Mouse (Mus musculus) ES-E14 (cell line): Measurements from ENCODE around the gene Lap3. TPM values are rescaled to one million over a fixed set of nuclear protein-coding genes. Genes with fewer than 3 reads are reported as not detected.

Experiments used
- DNase-seq: peaks from one replicate; pipeline ENCODE4 v3.0.0-alpha.2; 2013; ENCODE audit warnings: low read depth, low spot score
- H3K27ac ChIP-seq: 2 replicates; pipeline ENCODE4 v1.5.1; 2012; ENCODE audit warnings: low read depth, mild to moderate bottlenecking, low read length, moderate library complexity, mixed read lengths; ENCODE audit not compliant: poor library complexity, insufficient read depth, severe bottlenecking
- H3K36me3 ChIP-seq: 2 replicates; pipeline ENCODE4 v1.6.1; 2012; ENCODE audit warnings: mild to moderate bottlenecking, low read length, moderate library complexity, mixed read lengths; ENCODE audit not compliant: control insufficient read depth, poor library complexity, insufficient read depth, severe bottlenecking
- H3K4me1 ChIP-seq, 2 experiments: fragments of 150-350 bp in 1 of 2; sonication (generic) in 1 of 2; 2 replicates each; pipeline ENCODE4 v1.6.1; 2012; ENCODE audit warnings: low read length in 2 of 2, mild to moderate bottlenecking in 1 of 2, mixed read lengths in 1 of 2; ENCODE audit not compliant: control insufficient read depth in 2 of 2, insufficient read depth in 2 of 2, poor library complexity in 1 of 2
- H3K4me3 ChIP-seq, 2 experiments: fragments of 150-350 bp in 1 of 2; sonication (generic) in 1 of 2; 2 replicates each; pipeline ENCODE4 v1.5.1; 2012; ENCODE audit warnings: low read length in 2 of 2, low read depth in 1 of 2, mild to moderate bottlenecking in 1 of 2, mixed read lengths in 1 of 2; ENCODE audit not compliant: insufficient read depth in 1 of 2, poor library complexity in 1 of 2, severe bottlenecking in 1 of 2
- H3K9ac ChIP-seq: 2 replicates; pipeline ENCODE4 v1.6.1; 2012; ENCODE audit warnings: low read depth, mild to moderate bottlenecking, low read length, mixed read lengths; ENCODE audit not compliant: poor library complexity, insufficient read depth, severe bottlenecking
- H3K9me3 ChIP-seq: fragments of 150-350 bp; sonication (generic); 2 replicates; pipeline ENCODE4 v1.6.1; 2012; ENCODE audit warnings: low read depth, mild to moderate bottlenecking, low read length; ENCODE audit not compliant: control insufficient read depth, insufficient read depth
- CHD2 ChIP-seq: IDR thresholded peaks from 2 replicates; pipeline ENCODE4 v1.6.1; 2014; ENCODE audit warnings: mild to moderate bottlenecking, low read depth, low read length, inconsistent platforms
- HCFC1 ChIP-seq: IDR thresholded peaks from 2 replicates; pipeline ENCODE4 v1.6.1; 2012; ENCODE audit warnings: low read length, inconsistent platforms, borderline replicate concordance; ENCODE audit not compliant: insufficient read depth
- MAFK ChIP-seq: IDR thresholded peaks from 2 replicates; pipeline ENCODE4 v1.6.1; 2014; ENCODE audit warnings: mild to moderate bottlenecking, low read depth, low read length, inconsistent platforms; ENCODE audit not compliant: insufficient read depth
- ZC3H11A ChIP-seq: IDR thresholded peaks from 2 replicates; pipeline ENCODE4 v1.6.1; 2012; ENCODE audit warnings: low read depth, mild to moderate bottlenecking, inconsistent platforms, low read length, borderline replicate concordance
- ZNF384 ChIP-seq: IDR thresholded peaks from 2 replicates; pipeline ENCODE4 v1.6.1; 2012; ENCODE audit warnings: low read depth, low read length, inconsistent platforms
- in situ Hi-C, 2 experiments: fragments of 600-800 bp; cut with MboI; formaldehyde crosslinking; loops; one replicate each; pipeline ENCODE4 v1.15.1; 2025; ENCODE audit warnings: low sequenced_read_pairs in 2 of 2, inconsistent platforms in 1 of 2; ENCODE audit not compliant: unreplicated experiment in 2 of 2
- total RNA-seq: library from RNA; depleted of rRNA; stranded (reverse); fragments of 300-350 nt; gene quantifications from 2 replicates; pipeline ENCODE4 v1.2.3, GENCODE M21; 2012

Lap3 gene
- total RNA-seq, 1 experiment = 178 TPM

GRCm38 (mm10) chr5:45496930-45497550 lies 3.9 kb downstream of the Lap3 start:
- TF ChIP-seq ZC3H11A (no peak), HCFC1 (no peak), CHD2 (no peak), MAFK (no peak), ZNF384 (no peak)
- Histone ChIP-seq H3K4me1 (peaks cover 5 to 10% of the 10 kb centered on the region in 2 experiments), H3K9ac (no peak overlapping the region), H3K9me3 (no peaks in the 10 kb centered on the region), H3K36me3 (peaks cover 42% of the 10 kb centered on the region), H3K27ac (no peak overlapping the region), H3K4me3 (no peak overlapping the region)
- in situ Hi-C loops = no loop called here
- DNase-seq = no peak

GRCm38 (mm10) chr5:45497564-45497963 lies 4.4 kb downstream of the Lap3 start:
- Histone ChIP-seq H3K9ac (no peak overlapping the region), H3K4me3 (no peak overlapping the region), H3K36me3 (peaks cover 44% of the 10 kb centered on the region), H3K4me1 (peaks cover 5 to 9% of the 10 kb centered on the region in 2 experiments), H3K27ac (no peak overlapping the region), H3K9me3 (no peaks in the 10 kb centered on the region)
- in situ Hi-C loops = no loop called here
- no peak for DNase-seq
- no peak for TF ChIP-seq ZNF384
- TF ChIP-seq HCFC1 = no peak
- no peak for TF ChIP-seq ZC3H11A
- no peak for TF ChIP-seq CHD2
- TF ChIP-seq MAFK = no peak

- Histone ChIP-seq H3K9ac (no peak overlapping the region), H3K27ac (no peak overlapping the region), H3K4me1 (no peaks in the 10 kb centered on the region), H3K4me3 (no peak overlapping the region), H3K9me3 (no peaks in the 10 kb centered on the region), H3K36me3 (peaks cover 53% of the 10 kb centered on the region)
- in situ Hi-C loops = no loop called here
- no peak for DNase-seq
- TF ChIP-seq CHD2 (no peak), HCFC1 (no peak), MAFK (no peak), ZNF384 (no peak), ZC3H11A (no peak)
Measured at GRCm38 (mm10) chr5:45510071-45510470, 16.9 kb downstream of the Lap3 start.

- Histone ChIP-seq H3K4me3 (no peak overlapping the region), H3K9me3 (no peaks in the 10 kb centered on the region), H3K4me1 (no peaks in the 10 kb centered on the region), H3K9ac (no peak overlapping the region), H3K27ac (no peak overlapping the region), H3K36me3 (peaks cover 33% of the 10 kb centered on the region)
- in situ Hi-C loops = no loop called here
- DNase-seq = no peak
- no peak for TF ChIP-seq ZNF384
- TF ChIP-seq MAFK = no peak
- no peak for TF ChIP-seq ZC3H11A
- TF ChIP-seq HCFC1 = no peak
- no peak for TF ChIP-seq CHD2
Measured at GRCm38 (mm10) chr5:45512908-45513307, 19.7 kb downstream of the Lap3 start.

- TF ChIP-seq ZC3H11A (no peak), HCFC1 (no peak), MAFK (no peak), CHD2 (no peak), ZNF384 (no peak)
- Histone ChIP-seq H3K27ac (no peak overlapping the region), H3K9ac (no peak overlapping the region), H3K9me3 (no peaks in the 10 kb centered on the region), H3K4me3 (no peak overlapping the region), H3K4me1 (no peaks in the 10 kb centered on the region), H3K36me3 (peaks cover 30% of the 10 kb centered on the region)
- no peak for DNase-seq
- in situ Hi-C loops = no loop called here
Measured at GRCm38 (mm10) chr5:45513511-45513910, 20.3 kb downstream of the Lap3 start.
